Mouse (Mus musculus) heart, postnatal 10 days (tissue): ENCODE measurements at regions not wholly inside any gene's neighbourhood (a gene's known extent, or its start where the extent isn't known, plus 50 kb on each side); places are given as distances from the start of the nearest gene placed in this dataset.

Experiments used
- DNase-seq, 2 experiments: peaks; one replicate each; pipeline ENCODE4 v3.0.0; 2021
- intact Hi-C: fragments of 180-260 bp; cut with DNase I; formaldehyde crosslinking; loops from one replicate; pipeline ENCODE4 v1.15.1; 2025

- intact Hi-C loops = loop anchor here (5.0 to 10.0 kb wide), 4 partner anchors 56 to 874 kb away; no protein-coding TSS in a partner anchor
- no peak for DNase-seq
Observed at GRCm38 (mm10) chr10:66850972-66851478, 244.9 kb upstream of the Jmjd1c start.

DNA sequence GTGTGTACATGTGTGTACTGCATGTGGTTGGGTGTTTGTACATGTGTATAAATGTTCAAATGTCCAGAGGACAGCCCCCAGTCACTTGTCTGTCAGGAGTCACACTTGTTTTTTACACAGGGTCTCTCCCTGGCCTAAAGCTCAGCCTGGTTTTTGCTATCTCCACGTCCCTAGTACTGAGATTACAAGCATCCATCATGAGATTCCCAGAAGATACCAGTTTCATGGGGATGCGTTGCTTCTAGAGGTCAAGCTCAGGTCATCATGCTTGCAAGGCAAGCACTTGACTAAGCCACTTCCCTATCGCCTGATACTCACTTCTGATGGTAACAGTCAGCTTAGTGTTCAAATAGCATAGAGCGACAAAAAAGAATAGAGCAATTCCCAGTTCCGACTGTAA lies 244.1 kb upstream of the Jmjd1c start:
- DNase-seq = no peak
- intact Hi-C loops = loop anchor here (5.0 to 10.0 kb wide), 4 partner anchors 55 to 873 kb away; no protein-coding TSS in a partner anchor

DNA sequence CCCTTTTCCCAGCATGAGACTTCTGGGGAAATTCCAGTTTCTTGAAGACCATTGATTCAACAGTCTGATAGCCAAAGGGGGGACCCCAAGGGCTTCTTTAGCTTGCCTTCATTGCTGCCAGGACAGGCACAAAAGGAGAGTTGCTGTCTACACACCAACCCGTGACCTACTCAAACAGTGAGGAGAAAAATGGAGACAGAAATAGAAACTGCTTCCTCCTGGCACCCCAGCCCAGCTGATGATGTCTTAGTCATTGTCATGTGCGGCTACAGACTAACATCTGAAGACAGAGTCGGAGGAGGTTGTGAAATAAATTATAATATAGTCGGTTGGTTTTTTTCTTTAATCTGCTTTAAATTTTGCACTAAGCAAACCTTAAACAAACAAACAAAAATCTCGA lies 243.2 kb upstream of the Jmjd1c start:
- intact Hi-C loops = loop anchor here (5.0 to 10.0 kb wide), 4 partner anchors 55 to 872 kb away; no protein-coding TSS in a partner anchor
- DNase-seq = no peak

GRCm38 (mm10) chr10:66853258-66853657 lies 242.7 kb upstream of the Jmjd1c start:
- intact Hi-C loops = loop anchor here (5.0 to 10.0 kb wide), 4 partner anchors 54 to 872 kb away; no protein-coding TSS in a partner anchor

DNA sequence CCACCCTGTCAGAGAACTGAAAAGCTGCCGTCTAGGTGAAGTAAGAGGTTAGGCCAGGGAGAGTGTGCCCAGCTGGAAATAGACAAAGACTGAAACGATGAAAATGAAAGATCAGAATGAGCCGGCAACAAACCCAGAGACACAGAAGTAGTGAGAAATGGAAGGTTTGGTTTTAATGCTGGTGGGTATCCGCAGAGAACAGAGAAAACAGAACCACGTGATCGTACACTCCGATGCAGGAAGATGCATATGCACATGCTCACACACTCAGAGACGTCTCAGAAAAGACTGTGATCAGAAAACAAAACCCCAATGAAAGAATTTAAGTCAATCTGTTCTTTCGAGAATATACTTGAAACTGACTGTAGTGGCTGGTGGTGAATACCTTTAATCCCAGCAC lies 241.0 kb upstream of the Jmjd1c start:
- no peak for DNase-seq
- intact Hi-C loops = loop anchor here (5.0 to 10.0 kb wide), 4 partner anchors 52 to 870 kb away; no protein-coding TSS in a partner anchor

More at GRCm38 (mm10) chr10:66853258-66853657, 242.7 kb upstream of the Jmjd1c start:
- peak; percentile 90 to 93 for DNase-seq

GRCm38 (mm10) chr10:66857330-66857729 lies 238.6 kb upstream of the Jmjd1c start:
- DNase-seq = no peak
- intact Hi-C loops = loop anchor here (10.0 kb wide), 1 partner anchor 867 kb away; no protein-coding TSS in a partner anchor

DNA sequence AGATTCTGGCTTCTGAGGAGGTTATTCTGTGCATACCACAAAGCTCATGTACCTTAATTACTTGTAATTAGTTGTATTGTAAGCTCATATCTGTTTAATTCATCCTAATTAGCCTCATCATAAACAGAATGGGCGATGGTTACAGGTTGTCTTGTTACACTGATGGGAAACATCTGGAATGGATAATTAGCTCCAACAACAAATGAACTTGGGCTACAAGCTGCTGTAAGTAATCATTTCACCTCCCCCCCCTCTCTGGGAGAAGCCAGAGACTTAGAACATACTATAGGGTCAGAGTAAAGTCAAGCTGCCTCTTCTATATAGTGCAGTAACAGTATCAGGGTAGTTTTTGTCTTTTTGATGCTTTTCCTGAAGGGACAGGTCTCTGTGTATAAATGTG lies 234.5 kb upstream of the Jmjd1c start:
- intact Hi-C loops = no loop called here
- DNase-seq = no peak

GRCm38 (mm10) chr10:66864161-66864862 lies 231.6 kb upstream of the Jmjd1c start:
- intact Hi-C loops = no loop called here
- peak; percentile 55 to 69 for DNase-seq

DNA sequence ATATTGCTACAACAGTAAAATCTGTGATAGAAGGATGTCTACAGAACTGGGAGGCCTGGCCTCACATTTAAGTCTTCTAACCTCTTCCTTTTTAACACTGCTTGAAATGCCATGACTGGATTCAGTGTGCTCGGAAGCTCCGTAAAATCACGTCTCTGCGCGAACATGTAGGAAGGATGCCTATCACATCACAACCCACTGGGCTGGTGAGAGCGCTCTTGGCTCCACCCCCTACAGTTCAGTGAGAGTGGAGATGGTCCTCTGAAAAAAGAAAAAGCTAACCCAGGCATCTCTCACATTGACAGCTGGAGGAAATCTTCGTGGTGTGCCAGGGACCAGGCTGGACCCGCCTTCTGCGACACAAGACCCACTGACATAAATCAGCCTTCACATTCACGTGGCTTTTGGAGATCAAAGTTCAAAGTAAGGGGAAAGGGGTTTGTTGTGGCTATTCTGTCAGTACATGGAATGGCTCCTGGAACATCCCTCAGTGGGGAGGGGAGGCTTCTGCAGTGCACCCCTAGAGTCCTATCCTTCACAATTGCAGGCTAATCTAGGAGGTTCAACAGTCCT lies 230.8 kb upstream of the Jmjd1c start:
- no peak for DNase-seq
- intact Hi-C loops = no loop called here

DNA sequence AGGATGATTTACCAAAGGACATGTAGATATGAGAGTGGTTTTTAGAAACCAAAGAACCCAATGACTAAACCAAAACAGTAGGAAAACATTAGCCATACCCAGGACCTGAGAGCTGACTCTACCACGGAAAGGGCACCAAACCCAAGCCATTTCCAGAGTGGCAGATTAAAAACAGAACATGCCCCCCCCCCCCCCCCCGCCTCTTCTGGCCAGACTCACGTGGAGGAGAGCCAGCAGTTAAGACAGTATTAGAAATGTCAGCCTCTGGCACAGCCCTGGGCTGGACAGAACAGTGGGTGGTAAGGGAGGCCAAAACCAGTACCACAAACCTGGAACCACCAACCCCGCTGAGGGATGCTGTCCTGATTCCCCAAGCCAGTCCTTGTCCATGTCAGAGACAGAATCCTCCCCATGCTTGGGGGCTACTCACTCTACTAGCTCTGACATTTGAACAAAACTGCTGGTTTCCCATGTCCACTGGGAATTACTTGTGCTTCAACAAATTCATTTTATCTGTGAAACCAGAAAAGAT lies 224.7 kb upstream of the Jmjd1c start:
- DNase-seq = no peak
- intact Hi-C loops = no loop called here

DNA sequence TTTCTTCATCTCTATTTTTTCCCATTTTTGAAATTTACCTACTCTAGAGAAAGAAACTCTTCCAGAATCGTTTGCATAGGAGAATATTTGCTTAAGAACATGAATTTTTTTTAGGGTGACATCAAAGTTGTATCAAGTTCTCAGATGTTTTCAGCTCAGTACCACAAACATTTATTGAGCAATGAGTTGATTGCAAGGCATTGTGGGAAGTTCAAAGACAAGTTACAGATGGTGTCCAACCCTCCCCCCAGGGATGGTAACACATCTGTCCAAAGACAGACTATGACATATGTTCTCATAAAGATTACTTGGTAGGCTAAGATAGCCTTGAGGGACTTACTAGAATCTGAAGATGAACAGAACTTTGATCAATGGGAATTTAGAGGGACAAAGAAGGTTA lies 224.3 kb upstream of the Jmjd1c start:
- intact Hi-C loops = no loop called here
- no peak for DNase-seq

DNA sequence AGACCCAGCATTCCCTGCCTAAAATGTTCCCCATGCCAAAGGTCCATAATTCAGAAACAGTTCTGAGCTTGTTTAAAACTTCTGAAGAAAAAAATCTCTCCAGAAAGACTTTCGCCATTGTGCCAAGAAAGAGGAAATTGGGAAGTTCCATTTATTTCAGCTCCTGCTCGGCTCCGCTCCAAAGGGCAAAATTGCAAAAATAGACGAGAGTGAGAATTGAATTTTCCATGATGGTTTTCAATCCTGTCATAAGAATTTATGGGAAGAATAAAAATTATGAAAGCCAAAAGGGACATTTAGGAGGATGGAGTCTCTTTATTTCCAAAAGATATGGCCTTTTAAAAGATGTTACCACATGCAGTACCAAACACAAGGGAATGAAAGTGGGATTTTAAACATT lies 222.5 kb upstream of the Jmjd1c start:
- intact Hi-C loops = no loop called here
- no peak for DNase-seq

- DNase-seq = no peak
- intact Hi-C loops = no loop called here
Observed at GRCm38 (mm10) chr10:66879071-66879470, 216.9 kb upstream of the Jmjd1c start.

GRCm38 (mm10) chr10:66882825-66883224 lies 213.1 kb upstream of the Jmjd1c start:
- DNase-seq = no peak
- intact Hi-C loops = no loop called here

DNA sequence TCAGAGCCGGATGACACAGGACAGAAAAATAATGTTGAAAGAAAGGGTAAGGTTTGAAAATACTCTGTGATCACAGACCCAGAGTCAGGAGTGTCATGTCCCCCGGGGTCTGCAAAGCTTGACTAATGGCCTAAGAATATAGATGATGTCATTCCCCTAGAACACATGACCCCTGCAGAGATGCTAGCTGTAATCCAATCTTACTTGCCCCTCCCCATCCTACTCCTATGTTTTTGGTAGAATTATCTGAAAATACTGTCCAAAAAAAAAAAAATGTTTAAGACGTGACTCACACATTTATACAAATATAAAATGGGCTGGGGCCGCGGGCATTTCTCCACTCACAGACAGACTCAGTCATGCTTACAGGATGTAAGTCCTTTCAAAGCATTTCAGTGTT lies 210.3 kb upstream of the Jmjd1c start:
- no peak for DNase-seq
- intact Hi-C loops = no loop called here

- intact Hi-C loops = loop anchor here (10.0 kb wide), 1 partner anchor 835 kb away; no protein-coding TSS in a partner anchor
- DNase-seq = no peak
Observed at GRCm38 (mm10) chr10:66889786-66890555, 206.0 kb upstream of the Jmjd1c start.

DNA sequence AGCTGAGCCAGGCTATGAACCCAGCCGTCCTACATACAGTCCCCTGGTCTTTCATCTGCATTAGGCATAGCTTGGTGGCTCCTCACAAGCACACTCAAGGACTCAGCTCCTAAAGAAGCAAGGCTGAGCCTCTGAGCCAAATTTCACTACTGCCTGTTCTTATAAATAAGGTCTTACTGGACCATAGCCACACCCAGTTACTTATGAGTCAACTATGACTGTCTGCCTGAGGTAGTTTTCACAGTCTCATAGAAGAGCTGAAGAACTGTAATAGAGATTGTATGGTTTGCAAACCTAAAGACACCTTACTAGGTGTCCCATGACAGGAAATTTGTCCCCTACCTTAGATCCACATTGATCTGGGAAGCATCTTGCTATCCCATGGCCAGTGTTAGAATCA lies 204.1 kb upstream of the Jmjd1c start:
- intact Hi-C loops = loop anchor here (10.0 kb wide), 1 partner anchor 833 kb away; no protein-coding TSS in a partner anchor
- no peak for DNase-seq

GRCm38 (mm10) chr10:66893836-66894235 lies 202.1 kb upstream of the Jmjd1c start:
- intact Hi-C loops = loop anchor here (10.0 kb wide), 1 partner anchor 831 kb away; no protein-coding TSS in a partner anchor
- no peak for DNase-seq

DNA sequence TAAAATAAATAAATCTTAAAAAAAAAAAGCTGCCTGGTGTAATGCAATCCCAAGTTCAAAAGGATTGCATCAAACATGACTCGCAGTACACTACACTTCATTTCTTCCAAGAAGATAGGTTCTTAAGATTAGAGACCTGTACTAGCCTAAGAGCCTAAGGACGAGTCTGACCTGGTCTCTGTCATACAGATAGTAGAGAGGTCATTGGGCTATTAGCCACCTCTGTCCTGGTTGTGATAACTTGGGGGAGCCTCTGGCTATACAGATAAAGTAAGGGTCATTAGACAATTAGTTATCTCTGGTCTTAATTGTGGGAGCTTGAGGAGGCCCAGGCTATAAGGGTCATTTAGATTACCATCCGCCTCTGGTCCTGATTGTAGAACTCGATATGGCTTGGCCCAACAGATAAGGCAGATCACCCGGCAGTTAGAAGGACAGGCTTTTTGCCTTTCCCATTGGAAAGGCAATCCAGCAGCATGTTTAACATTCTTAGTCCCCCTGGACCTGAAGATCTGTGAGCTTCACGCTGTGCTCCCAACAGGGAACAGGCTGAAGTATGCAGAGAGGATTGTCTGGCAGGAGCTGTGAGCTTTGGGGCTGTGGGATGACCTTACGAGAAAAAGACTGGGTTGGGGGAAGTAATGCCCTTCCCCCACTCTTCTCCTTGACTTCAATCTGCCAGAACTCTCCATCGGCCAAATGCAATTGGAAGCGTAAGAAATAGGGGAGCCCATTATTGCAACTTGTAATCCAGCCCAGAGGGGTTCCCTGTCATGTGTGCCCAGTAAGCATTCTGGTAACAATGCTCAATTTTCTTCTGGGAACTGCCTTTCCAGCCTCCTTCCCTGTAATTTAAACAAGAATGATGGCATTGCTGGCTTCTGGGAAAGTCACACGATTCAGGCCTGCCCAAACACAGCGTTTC lies 199.0 kb upstream of the Jmjd1c start:
- no peak for DNase-seq
- intact Hi-C loops = loop anchor here (10.0 kb wide), 1 partner anchor 828 kb away; no protein-coding TSS in a partner anchor
